Mouse (Mus musculus): ENCODE results near the gene E2f4. TPM values are rescaled to one million over a fixed set of nuclear protein-coding genes. Genes with fewer than 3 reads are reported as not detected.

Gene E2f4
- polyA plus RNA-seq (2017; shearing (Covaris generic)), result 10 to 100 TPM; 44.5 to 56.2 TPM

GRCm38 (mm10) chr8:105297511-105298192, at the start of gene E2f4:
TSS of gene E2f4 (plus strand) at chr8:105297663.
- ATAC-seq, result peak; percentile 98

- no peak for ATAC-seq
These were observed 45.5 kb upstream of the E2f4 start for GRCm38 (mm10) chr8:105251954-105252353.

GRCm38 (mm10) chr8:105252680-105253537, 44.6 kb upstream of the E2f4 start:
- no peak for ATAC-seq

GRCm38 (mm10) chr8:105253766-105254151, 43.7 kb upstream of the E2f4 start:
- no peak for ATAC-seq

- ATAC-seq, result peak; percentile 88
These were observed 43.1 kb upstream of the E2f4 start for GRCm38 (mm10) chr8:105254152-105254965.

GRCm38 (mm10) chr8:105254966-105255350, 42.5 kb upstream of the E2f4 start, which contains the start of gene B3gnt9:
TSS of gene B3gnt9 (minus strand) at chr8:105255153.
- peak; percentile 51 for ATAC-seq

GRCm38 (mm10) chr8:105257318-105258114, 39.9 kb upstream of the E2f4 start:
- ATAC-seq, result no peak

- no peak for ATAC-seq
These were observed 38.3 kb upstream of the E2f4 start for GRCm38 (mm10) chr8:105258911-105259720.

GRCm38 (mm10) chr8:105259721-105260320, 37.6 kb upstream of the E2f4 start:
- peak; percentile 38 for ATAC-seq

- no peak for ATAC-seq
These were observed 36.9 kb upstream of the E2f4 start for GRCm38 (mm10) chr8:105260371-105261099.

- ATAC-seq, result no peak
These were observed 36.0 kb upstream of the E2f4 start for GRCm38 (mm10) chr8:105261326-105261980.

- ATAC-seq, result no peak
These were observed 34.1 kb upstream of the E2f4 start for GRCm38 (mm10) chr8:105263244-105263912.

- ATAC-seq, result peak; percentile 72
These were observed 33.2 kb upstream of the E2f4 start, which contains the start of the genes Tradd and Fbxl8 for GRCm38 (mm10) chr8:105264024-105264982. TSS of gene Tradd (minus strand) at chr8:105264609. TSS of gene Fbxl8 (plus strand) at chr8:105264648.

GRCm38 (mm10) chr8:105265128-105265527, 32.3 kb upstream of the E2f4 start:
- peak; percentile 78 for ATAC-seq

GRCm38 (mm10) chr8:105266775-105267174, 30.7 kb upstream of the E2f4 start:
- ATAC-seq, result peak; percentile 36

- ATAC-seq, result no peak
These were observed 29.0 kb upstream of the E2f4 start for GRCm38 (mm10) chr8:105268342-105269074.

GRCm38 (mm10) chr8:105269075-105269458, 28.4 kb upstream of the E2f4 start:
- ATAC-seq, result no peak

Data from CD4-positive, CD25-positive, alpha-beta regulatory T cell, adult 4 months (primary cell).